Mouse (Mus musculus): ENCODE data around the gene Pms2. TPM values are rescaled to one million over a fixed set of nuclear protein-coding genes. Genes with fewer than 3 reads are reported as not detected.

Pms2 gene
- 10 to 100 TPM; 45.6 to 56.3 TPM for polyA plus RNA-seq (2017; shearing (Covaris generic))

DNA sequence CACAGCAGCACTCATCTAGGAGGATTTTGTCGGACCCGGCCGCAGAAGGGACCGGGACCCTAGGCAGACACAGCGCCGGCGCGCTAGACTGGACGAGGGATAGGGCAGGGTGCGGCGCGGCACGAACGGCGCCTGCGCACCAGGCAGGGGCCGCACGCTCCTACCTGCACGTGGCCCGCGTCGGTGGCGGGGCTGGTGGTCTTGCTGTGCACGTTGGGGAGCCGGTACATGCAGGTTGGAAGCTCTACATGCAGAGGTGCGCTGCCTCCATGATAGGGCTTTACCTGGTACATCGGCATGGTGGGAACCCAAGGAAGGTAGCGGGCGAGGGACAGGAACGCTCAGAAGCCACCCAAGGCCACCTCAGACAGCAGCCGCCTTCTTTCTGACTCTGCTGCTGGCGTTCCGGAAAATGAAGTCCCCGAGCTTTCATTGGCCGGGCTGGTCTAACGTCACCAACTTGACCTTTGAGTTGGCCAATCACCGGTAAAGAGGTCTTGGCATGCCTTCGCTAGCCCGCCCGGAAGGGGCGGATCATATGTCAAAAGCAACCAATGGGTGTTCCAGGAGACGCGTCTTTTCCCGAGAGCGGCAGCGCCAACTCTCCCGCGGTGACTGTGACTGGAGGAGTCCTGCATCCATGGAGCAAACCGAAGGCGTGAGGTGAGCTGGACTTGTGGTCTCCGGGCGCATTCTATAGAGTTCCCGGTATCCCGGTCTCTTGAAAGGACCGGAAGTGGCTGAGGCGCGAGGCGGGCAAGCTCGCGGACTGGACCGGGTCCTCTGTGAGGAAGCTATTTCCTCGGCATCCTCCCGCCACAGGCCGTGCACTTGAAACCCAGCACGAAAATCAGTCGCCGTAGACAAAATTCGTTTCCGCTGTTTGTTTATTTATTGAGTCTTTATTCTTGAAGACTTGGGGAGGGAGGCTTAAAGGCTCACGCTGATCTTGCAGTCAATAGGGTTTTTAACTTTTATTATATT is at the start of gene Pms2, which contains the start of gene Aimp2:
TSS of gene Pms2 (plus strand) at position 548 of the 984 bp plus-strand sequence.
TSS of gene Aimp2 (minus strand) at position 431 of the 984 bp plus-strand sequence.
- ATAC-seq: peak; percentile 98

DNA sequence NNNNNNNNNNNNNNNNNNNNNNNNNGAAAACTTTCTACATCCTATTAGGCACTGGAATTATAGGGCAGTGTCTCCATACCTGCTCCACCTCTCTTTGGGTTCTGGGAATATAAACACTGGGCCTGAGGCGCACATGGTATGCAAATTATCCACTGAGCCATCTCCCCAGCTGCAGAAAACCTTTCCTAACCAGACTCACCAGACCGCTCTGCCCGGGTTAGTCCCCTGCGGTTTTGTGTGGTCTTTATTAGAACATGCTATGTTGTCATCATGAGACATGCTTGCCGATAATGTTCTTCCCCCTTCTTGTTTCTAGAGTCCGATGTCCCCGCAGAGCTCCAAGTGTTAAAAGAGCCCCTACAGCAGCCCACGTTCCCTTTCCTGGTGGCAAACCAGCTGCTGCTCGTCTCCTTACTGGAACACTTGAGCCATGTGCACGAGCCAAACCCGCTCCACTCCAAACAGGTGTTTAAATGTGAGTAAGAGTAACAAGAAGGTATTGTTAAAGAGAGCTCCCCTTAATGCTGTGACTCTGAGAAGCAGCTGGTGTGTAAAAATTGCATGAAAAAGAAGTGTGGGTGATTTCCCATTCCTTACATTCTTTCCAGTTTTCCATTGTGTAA is 38.1 kb upstream of the Pms2 start:
- ATAC-seq: no peak

DNA sequence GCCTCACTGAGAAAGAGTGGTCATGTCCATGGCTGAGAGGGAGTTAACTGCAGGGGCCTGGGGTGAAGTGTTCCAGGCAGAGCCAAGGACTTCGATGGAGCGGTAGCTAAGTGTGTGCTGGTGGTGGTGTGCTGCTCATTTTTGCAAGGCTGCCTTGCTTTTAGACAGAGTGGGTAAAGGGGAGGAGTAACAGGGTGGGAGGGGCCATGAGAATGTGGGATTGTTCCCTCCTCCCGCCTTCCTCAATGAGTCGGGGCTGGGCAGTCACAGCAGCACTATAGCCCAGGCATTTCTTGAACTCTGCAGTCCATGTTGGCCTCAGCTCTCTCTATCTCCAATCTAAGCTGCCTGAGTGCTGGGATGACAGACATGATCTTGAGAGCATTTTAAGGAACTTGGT is 35.2 kb upstream of the Pms2 start:
- ATAC-seq: no peak

DNA sequence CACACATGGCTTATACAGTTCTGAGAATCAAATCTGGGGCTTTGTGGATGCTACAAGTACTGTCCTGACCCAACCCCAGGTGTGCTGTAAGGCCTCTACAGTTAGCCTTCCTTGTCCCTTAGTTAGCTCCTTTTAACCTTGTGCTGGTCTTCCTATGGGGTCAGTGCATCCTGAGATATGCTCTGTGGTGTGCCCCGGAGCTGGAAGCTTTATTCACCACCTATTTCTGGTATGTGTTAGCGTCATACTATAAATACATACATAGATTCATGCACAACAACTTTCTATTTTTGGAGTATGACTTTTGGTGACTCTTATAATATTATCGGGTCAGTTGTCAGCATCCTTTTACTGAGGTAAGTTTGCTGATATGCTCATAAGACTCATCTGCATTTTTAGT is 24.5 kb upstream of the Pms2 start:
- ATAC-seq: no peak

DNA sequence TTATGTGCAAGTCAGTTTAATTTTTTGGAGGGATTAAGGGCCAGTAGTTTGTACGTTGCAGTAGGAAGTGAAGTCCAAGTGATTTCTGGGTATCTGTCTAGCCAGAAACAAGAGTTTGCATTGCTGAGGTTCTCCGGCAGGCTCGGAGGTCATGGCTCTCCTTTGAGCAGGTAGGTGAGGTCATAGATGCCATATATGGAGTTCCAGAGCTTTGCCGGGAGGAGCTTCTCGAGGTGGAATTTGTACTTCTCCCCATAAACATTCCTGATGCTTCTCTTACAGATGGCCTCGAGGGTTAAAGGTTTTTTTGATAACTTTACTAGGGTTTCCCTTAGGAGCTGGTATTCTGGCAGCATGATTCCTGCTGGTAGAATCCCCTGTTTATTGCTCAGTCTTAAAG is 19.0 kb upstream of the Pms2 start:
- no peak for ATAC-seq

DNA sequence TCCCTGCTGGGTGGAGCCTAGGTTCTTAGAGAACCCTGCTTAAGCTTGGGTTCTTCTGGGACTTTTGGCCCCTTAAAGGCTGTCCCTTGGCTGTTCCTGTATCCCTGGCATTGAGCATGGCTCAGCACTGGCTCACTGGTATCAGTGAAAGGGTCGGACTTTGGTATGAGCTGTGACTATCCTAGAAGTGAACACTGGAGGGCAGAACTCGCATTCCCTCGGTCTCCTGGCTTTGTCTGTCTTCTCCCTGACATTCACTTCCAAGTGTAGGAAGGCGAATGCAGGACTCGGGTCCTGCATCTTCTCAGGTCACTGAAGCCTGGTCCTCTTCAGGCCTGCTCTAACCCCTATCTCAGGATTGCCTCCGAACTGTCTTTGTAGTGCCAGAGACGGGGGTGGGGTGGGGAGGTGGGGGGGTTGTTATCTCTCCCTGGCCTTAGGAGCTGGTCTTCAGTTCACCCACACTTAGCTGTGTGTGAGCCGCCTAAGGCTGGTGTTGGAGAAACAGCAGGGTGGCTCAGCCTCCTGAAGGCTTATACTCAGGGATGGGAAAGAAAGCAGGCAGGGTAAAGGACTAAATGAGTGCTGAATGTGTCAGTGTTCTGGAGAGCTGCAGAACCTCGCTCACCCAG is 17.4 kb upstream of the Pms2 start:
- no peak for ATAC-seq

DNA sequence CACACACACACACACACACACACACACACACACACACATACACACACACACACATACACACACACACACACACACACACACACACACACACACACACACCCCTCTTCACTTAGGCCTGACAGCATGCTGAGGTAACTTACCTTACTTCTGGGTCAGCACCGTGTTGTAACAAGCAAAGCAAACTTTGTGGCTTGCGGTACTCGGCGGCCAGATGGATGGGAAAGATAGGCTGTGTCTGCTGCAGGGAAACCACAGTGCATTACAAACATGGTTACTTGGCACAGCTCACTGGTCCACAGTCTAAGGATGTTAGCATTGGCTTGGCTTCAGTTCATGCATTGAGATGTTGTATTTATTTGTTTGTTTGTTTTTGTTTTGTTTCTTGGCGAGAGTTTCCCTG is 16.4 kb upstream of the Pms2 start:
- no peak for ATAC-seq

DNA sequence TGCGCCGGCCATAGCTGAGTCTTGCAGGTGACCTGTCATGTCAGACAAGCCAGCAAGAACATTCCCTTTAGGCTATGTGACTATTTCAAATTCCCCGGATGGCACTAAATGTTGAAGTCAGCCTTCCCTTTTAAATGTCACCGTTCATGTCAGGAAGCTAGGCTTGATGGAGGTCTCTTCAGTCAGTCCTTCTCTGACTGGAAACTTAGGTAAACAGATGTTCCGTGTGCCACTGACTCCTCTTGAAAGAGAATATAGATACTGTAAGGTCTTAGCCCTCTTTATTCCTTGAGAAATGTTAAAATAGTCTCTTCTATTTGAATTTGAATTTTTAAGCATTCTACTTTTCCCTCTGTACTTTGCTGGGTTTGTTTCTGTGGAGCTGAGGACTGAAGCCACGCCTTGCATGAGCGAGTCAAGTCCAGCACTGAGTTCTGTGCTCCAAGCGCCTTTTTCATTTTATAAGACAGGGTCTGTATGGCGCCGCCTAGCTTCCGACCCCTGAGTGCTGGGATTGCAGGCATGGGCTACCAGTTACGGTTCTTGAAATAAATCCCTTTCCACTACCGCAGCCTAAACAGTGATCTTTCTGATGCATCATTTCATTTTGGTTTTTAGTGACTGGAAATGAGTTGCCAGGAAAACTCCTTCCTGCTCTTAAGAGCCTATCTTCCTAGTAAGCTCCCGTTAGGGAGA is 12.0 kb upstream of the Pms2 start, which contains the start of gene Ankrd61:
TSS of gene Ankrd61 (minus strand) at position 51 of the 696 bp plus-strand sequence.
- no peak for ATAC-seq

DNA sequence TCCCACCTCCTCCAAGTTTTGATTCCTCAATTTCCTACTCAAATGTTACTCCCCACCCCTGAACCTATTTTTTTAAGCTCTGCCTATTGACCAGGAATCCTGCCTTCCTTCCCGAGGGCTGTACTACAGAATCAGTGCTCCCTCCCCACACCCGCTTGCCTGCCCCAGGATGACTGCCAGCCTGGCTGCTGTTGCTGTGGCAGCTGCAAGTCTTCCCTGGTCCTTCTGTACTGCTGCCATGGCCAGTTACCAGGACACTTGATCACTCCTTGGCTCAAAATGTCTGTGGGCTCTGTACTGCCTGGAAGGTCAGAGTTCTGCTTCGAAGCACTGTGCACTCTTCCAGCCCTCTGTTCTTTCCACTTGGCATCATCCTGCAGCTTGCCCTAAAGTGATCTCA is 7.7 kb upstream of the Pms2 start:
- ATAC-seq: no peak

DNA sequence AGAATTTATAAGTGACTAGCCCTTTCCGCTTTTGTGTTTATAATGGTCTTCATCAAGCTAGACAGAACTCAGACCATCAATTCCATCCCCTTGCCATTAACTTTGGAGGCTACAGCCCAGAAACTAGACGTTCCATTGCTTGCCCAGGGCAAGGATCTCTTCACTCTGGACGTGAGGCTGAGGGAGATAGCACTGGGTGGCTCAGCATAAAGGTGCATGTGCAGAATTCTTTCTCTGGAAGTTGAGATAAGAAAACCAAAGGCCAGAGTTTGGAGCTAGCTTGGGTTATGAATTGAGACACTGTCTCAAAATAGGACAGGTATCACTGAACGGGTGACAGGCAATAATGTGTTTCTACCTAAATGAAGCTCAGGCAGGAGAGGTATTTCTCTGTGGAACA is 6.0 kb upstream of the Pms2 start:
- ATAC-seq: no peak

DNA sequence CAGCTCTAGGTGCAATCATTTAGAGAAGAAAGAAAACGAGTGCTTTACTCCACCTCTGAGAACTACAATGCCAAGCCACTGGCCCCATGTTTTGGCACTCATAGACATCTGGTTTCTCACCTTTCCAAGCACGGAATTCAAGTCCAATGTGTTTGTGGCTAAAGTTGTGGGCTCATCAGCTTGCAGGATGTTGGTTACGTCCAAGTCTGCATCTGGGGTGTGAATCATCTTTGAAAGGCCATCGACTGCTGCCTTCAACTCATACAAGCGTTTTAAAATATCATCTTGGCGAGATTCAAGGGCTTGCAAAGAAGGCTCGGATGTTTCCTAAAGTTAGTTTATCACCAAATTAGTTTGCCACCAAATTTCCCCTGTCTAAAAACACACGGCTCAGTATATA is 3.3 kb upstream of the Pms2 start:
- ATAC-seq: no peak

DNA sequence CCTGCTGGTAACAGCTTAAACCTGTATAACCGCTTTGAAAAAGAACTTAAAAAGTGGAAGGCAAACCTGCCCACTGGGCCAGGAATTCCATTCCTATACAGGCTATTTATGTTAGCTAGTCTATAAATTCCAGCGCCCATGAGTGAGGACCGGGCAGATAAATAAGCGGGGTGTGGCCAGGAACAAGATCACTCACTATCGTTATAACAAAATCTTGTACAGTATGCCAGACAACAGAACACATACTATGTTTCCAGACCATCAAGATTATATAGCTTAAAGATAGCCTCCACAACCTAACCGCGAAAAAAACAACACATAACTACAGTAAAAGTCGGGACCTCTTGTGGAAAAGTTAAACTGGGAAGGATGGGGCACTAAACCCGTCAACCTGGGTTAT is 838 bp upstream of the Pms2 start:
- no peak for ATAC-seq

DNA sequence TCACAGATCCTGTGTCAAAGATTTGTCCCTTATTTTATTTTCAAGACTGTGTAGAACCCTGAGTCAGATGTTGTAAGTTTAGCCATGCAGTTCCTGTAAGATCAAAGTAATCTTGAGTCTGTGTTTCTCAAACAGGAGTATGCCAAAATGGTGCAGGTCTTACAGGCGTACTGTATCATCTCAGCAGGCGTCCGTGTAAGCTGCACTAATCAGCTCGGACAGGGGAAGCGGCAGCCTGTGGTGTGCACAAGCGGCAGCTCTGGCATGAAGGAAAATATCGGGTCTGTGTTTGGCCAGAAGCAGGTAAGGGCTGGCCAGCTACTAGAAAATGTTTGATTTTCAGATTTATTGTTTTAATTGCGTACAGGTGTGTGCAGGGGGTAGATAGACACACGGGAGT is 6.5 kb downstream of the Pms2 start:
- ATAC-seq: no peak

DNA sequence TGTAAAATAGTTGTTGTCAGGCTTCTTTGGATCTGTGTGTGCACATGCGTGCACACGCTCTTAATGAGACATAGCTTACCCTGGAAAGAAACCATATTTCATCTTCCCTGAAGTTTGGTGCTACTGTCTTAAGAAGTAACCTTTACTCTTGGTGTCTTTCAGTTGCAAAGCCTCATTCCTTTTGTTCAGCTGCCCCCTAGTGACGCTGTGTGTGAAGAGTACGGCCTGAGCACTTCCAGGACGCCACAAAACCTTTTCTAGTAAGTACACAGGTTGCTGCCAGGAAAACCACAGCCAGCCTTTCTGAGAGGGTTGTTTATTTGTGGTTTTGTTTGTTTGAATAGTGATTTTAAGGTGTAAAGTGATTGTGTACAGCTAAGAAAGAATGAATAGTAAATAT is 7.7 kb downstream of the Pms2 start:
- ATAC-seq: peak; percentile 81

DNA sequence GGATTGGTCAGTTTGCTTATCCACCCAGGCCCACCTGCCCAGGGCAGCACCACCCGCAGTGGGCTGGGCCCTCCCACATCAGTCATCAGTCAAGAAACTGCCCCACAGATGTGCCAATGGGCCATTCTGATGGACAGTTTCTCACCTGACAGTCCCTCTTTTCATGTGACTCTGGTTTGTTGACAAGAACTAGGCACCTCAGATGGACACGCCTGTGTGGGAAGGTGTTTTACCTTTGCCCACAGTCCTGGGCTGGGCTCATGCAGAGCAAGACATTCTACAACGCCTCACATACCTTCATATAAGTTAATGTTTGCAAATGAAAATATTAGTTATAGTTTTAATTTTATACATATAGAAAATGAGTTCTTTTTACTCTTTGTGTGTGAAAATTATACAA is 8.4 kb downstream of the Pms2 start:
- no peak for ATAC-seq

DNA sequence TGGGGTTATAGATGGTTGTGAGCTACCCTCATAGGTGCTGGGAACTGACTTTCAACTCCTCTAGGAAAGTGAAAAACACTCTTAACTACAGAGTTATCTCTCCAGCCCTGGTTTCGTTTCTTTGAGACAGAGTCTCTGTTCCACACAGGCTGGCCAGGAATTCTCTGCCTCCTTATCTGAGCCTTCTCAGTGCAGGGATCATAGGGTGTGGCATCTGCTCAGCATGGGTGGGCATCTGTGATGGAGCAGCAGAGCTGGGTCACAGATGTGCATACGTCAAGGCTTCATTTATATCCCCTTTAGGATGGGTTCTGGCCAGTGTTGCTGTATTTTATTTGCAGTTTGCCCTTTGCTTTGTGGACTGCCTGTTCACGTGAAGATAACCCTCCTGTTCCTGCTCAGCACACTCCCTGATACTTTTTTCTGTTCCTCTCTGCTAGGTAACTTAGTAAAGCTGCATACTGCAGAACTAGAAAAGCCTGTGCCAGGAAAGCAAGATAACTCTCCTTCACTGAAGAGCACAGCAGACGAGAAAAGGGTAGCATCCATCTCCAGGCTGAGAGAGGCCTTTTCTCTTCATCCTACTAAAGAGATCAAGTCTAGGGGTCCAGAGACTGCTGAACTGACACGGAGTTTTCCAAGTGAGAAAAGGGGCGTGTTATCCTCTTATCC is 15.2 kb downstream of the Pms2 start:
- ATAC-seq: no peak

DNA sequence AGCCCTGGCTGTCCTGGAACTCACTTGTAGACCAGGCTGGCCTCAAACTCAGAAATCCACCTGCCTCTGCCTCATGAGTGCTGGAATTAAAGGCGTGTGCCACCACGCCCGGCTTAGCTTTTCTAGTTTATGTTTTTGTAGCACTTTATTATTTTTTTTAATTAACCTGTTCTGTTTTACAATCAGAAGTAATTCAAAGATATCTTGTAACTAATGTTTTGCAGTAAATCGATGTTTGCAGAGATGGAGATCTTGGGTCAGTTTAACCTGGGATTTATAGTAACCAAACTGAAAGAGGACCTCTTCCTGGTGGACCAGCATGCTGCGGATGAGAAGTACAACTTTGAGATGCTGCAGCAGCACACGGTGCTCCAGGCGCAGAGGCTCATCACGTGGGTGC is 18.1 kb downstream of the Pms2 start, which contains the start of gene Gm42421:
TSS of gene Gm42421 (plus strand) at position 301 of the 400 bp plus-strand sequence.
- no peak for ATAC-seq

DNA sequence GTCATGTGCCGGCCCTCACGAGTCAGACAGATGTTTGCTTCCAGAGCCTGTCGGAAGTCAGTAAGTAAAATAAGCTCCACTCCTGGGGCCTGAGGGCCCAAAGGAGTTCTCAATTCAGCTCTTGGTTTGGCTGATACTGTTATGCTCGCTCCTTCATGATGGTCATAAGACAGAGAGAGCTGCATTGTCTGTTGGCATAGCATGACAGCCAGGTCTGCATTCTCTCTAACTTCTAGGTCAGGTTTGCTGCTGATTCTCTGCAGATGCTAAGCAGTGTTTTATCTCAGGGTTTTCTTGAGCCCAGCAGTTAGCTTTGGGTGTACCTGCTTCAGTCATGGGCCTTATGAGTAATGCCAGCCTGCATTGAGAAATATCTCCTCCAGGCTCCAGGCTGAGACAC is 19.5 kb downstream of the Pms2 start:
- ATAC-seq: no peak

DNA sequence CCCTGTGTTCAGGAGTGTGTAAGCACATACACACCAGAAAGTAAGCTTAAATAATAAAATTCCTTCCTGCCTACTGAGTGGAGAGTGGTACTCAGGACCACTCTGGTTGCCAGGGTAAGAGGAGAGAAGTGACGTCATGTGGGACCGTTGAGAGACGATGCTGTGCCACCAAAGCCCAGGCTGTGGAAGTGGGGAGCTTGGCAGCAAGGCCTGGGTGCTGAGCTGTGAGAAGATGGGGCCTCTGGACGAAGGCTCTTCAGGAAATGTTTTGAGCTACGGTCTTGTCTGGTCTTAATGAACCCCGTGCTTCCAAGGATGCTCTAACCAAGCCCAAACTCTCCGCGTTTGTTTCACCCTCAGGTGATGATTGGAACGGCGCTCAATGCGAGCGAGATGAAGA is 20.9 kb downstream of the Pms2 start:
- no peak for ATAC-seq

DNA sequence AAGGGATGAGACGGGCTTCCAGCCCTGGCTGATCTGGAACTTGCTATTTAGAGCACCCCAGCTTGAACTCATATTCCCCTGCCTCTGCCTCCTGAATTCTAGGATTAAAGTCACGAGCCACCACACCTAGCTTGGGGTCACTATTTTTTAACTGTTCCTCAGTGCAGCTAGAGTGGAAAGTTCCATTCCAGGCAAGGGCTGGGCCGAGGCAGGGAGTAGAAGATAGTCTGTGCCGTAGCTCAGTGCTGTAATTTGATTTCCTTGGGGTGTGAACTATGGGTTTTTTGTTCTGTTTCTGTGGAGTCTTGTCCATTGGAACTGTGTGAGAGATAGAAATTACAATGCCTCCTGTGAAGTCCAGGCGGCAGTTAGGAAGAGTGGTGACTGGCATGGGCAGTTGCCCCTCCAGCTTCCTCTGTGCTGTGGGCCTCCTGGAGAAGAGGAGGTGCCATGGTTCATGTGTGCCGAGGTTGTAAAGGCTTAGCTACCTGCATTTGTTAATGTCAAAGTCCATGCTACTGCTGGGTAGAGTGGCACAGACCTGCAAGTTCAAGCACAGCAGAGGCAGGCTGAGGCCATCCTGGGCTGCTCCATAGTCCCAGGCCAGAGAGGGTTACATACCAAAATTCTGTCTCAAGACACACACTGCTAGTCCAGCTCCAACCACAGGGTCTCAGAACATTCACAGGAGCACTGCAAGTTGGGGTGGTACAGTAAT is 22.3 kb downstream of the Pms2 start:
- ATAC-seq: no peak

DNA sequence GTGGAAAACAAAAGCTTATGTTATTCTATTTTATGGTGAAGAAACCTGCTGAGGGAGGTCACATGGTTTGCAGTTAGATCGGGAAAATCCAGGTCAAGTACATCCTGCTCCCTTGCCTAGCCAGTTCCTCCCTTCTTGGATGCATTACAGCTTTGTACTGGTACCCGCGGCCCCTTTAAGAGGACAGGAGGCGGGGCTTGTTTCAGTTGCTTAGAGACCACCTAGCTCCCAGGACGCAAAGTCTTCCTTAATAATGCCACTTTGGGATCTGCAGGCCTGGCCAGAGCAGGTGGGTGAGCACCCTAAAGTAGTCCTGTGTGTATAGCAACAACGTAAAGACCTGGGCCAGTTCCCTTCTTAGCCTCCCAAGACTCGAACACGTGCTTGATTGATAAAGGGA is 23.1 kb downstream of the Pms2 start, which contains the start of gene Rsph10b:
TSS of gene Rsph10b (plus strand) at position 205 of the 400 bp plus-strand sequence.
- ATAC-seq: no peak

Data from CD4-positive, CD25-positive, alpha-beta regulatory T cell, adult 4 months (primary cell).